Mouse (Mus musculus) testis, adult 2 months (tissue): ENCODE measurements around the gene Clpb.

Experiments used
- CTCF ChIP-seq: fragments of 200-500 bp; IDR thresholded peaks from 2 replicates; pipeline ENCODE4 v1.5.1; 2012; ENCODE audit warnings: low read depth, mild to moderate bottlenecking, inconsistent platforms, low read length, moderate library complexity; ENCODE audit not compliant: control insufficient read depth, insufficient read depth, insufficient replicate concordance
- POLR2A ChIP-seq: fragments of 200-500 bp; IDR thresholded peaks from 2 replicates; pipeline ENCODE4 v1.6.1; 2012; ENCODE audit warnings: low read depth, mild to moderate bottlenecking, inconsistent platforms, low read length, moderate library complexity; ENCODE audit not compliant: control insufficient read depth

DNA sequence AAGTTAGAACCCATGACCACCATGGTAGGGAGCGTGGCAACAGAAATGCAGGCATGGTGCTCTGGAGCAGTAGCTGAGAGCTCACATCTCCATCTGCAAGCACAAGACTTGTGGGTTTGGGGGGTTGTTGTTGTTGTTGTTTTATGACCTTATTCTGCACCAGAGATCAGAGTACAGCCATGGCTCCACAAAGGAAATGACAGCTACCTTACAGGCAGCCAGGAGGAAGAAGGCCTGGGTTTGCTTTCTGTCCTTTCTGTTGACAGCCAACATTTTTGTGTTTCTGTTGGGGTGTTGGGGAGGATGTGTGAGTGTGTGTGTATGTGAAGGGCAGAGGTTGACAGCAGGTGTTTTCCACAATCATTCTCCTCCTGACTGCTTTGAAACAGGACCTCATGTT lies 71.9 kb downstream of the Clpb start:
- TF ChIP-seq CTCF (no peak), POLR2A (no peak)
